Mouse (Mus musculus): ENCODE data around the gene Slc39a9.

Slc39a9 gene

GRCm38 (mm10) chr12:80643693-80644505, at the start of gene Slc39a9, which contains the start of gene Erh:
Slc39a9 (plus strand) TSS chr12:80643883.
Erh (minus strand) TSS chr12:80644341.
- peak; percentile 93 for DNase-seq

- peak; percentile 10 for DNase-seq
Measured at GRCm38 (mm10) chr12:80594141-80594540, 49.5 kb upstream of the Slc39a9 start.

GRCm38 (mm10) chr12:80594781-80595180, 48.9 kb upstream of the Slc39a9 start:
- no peak for DNase-seq

- no peak for DNase-seq
Measured at GRCm38 (mm10) chr12:80595566-80595965, 48.1 kb upstream of the Slc39a9 start.

GRCm38 (mm10) chr12:80595968-80596367, 47.7 kb upstream of the Slc39a9 start:
- DNase-seq, result no peak

GRCm38 (mm10) chr12:80598236-80598635, 45.4 kb upstream of the Slc39a9 start:
- no peak for DNase-seq

GRCm38 (mm10) chr12:80598756-80599155, 44.9 kb upstream of the Slc39a9 start:
- peak; percentile 56 for DNase-seq

- no peak for DNase-seq
Measured at GRCm38 (mm10) chr12:80601597-80602269, 42.0 kb upstream of the Slc39a9 start.

GRCm38 (mm10) chr12:80602432-80602831, 41.3 kb upstream of the Slc39a9 start:
- DNase-seq, result no peak

GRCm38 (mm10) chr12:80603566-80603965, 40.1 kb upstream of the Slc39a9 start:
- DNase-seq, result peak; percentile 83

- no peak for DNase-seq
Measured at GRCm38 (mm10) chr12:80604218-80604617, 39.5 kb upstream of the Slc39a9 start.

GRCm38 (mm10) chr12:80608576-80608975, 35.1 kb upstream of the Slc39a9 start:
- no peak for DNase-seq

GRCm38 (mm10) chr12:80609928-80610327, 33.8 kb upstream of the Slc39a9 start:
- no peak for DNase-seq

- no peak for DNase-seq
Measured at GRCm38 (mm10) chr12:80612113-80612791, 31.4 kb upstream of the Slc39a9 start.

- DNase-seq, result no peak
Measured at GRCm38 (mm10) chr12:80615371-80616257, 28.1 kb upstream of the Slc39a9 start.

GRCm38 (mm10) chr12:80620501-80620900, 23.2 kb upstream of the Slc39a9 start:
- no peak for DNase-seq

GRCm38 (mm10) chr12:80631790-80632189, 11.9 kb upstream of the Slc39a9 start:
- no peak for DNase-seq

- DNase-seq, result peak; percentile 62
Measured at GRCm38 (mm10) chr12:80642725-80643692, 674 bp upstream of the Slc39a9 start.

- peak; percentile 18 for DNase-seq
Measured at GRCm38 (mm10) chr12:80644506-80644868, 804 bp downstream of the Slc39a9 start.

- DNase-seq, result no peak
Measured at GRCm38 (mm10) chr12:80646377-80646776, 2.7 kb downstream of the Slc39a9 start.

GRCm38 (mm10) chr12:80653951-80654658, 10.4 kb downstream of the Slc39a9 start:
- DNase-seq, result peak; percentile 56

All from lung, postnatal 14 days (tissue).